Mouse (Mus musculus) spleen, adult 2 months (tissue): ENCODE data around the gene Olfr1260.

Experiments
- CTCF ChIP-seq: fragments of 200-500 bp; IDR thresholded peaks from 2 replicates; pipeline ENCODE4 v1.5.1; 2011; ENCODE audit warnings: mild to moderate bottlenecking, inconsistent platforms; ENCODE audit not compliant: insufficient read depth, insufficient read length, insufficient replicate concordance; ENCODE audit errors: extremely low read depth
- POLR2A ChIP-seq: fragments of 200-500 bp; IDR thresholded peaks from 2 replicates; pipeline ENCODE4 v1.6.1; 2011; ENCODE audit warnings: low read depth, low read length, inconsistent platforms

DNA sequence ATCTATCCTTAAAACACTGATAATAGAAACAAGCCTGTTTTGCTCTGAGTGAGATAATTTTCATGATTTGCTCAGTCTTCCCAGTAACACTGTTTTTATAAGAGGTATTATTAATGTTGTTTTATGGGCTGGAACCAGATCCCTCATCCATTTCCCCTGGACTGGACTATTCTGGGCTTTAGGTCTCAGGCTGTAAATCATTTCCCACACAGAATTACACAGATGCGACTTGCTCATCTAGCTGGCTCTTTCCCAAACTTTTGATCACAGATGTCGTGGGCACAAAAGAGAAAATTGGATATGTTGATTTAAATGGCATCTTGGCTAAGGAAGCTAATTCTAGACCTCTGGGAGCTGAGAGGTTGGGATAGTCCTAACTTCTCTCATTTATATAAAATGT, at the start of gene Olfr1260:
- no peak for TF ChIP-seq CTCF
- TF ChIP-seq POLR2A = no peak
